Mouse (Mus musculus): ENCODE data around the gene Gm28035. TPM values are rescaled to one million over a fixed set of nuclear protein-coding genes. Genes with fewer than 3 reads are reported as not detected.

The Gm28035 gene
- polyA plus RNA-seq, 1 experiment from 2014 or later: 0.05 TPM

GRCm38 (mm10) chr2:30249182-30249581 is 8.8 kb downstream of the Gm28035 start:
- Histone ChIP-seq H3K9ac (ENCODE audit: low read length) (peak overlapping the region; percentile 35), H3K4me2 (replicated peaks; ENCODE audit: low read depth) (no peak overlapping the region), H3K4me3 (ENCODE audit: low read depth, low read length) (no peak overlapping the region), H3K27me3 (ENCODE audit: control insufficient read depth, insufficient read depth, low read length) (no peaks in the 10 kb centered on the region), H3K36me3 (ENCODE audit: control insufficient read depth, insufficient read depth, low read length) (0 out of 2 replicates have a peak, but pooled peaks cover 4% of the 10 kb centered on the region), H3K27ac (replicated peaks) (no peak overlapping the region), H3K9me3 (ENCODE audit: control insufficient read depth, low read length) (no peaks in the 10 kb centered on the region), H3K4me1 (replicated peaks; ENCODE audit: control insufficient read depth, insufficient read depth) (peaks cover 3% of the 10 kb centered on the region; the same call in 1 of the 2 replicates)
- WGBS: 95% methylated on average over 3 of the region's 3 CpGs
- DNase-seq (ENCODE audit: low spot score) (no peak), ATAC-seq (ENCODE audit: low FRiP score, low TSS enrichment) (no peak)
- TF ChIP-seq EP300 (optimal IDR thresholded peaks at IDR 0.05) (no peak), CTCF (IDR thresholded peaks at IDR 0.05; ENCODE audit: low read depth) (no peak)

GRCm38 (mm10) chr2:30250166-30251128 is 10.1 kb downstream of the Gm28035 start:
- H3K9me3 ChIP-seq (ENCODE audit: control insufficient read depth, low read length): no peaks in the 10 kb centered on the region
- no peak overlapping the region for H3K9ac ChIP-seq (ENCODE audit: low read length)
- no peak overlapping the region for H3K4me3 ChIP-seq (ENCODE audit: low read depth, low read length)
- H3K4me1 ChIP-seq (replicated peaks; ENCODE audit: control insufficient read depth, insufficient read depth): peaks cover 3% of the 10 kb centered on the region; the same call in 1 of the 2 replicates
- TF ChIP-seq EP300 (optimal IDR thresholded peaks at IDR 0.05) (no peak), CTCF (IDR thresholded peaks at IDR 0.05; ENCODE audit: low read depth) (no peak)
- 0 out of 2 replicates have a peak, but pooled peaks cover 7% of the 10 kb centered on the region for H3K36me3 ChIP-seq (ENCODE audit: control insufficient read depth, insufficient read depth, low read length)
- ATAC-seq (ENCODE audit: low FRiP score, low TSS enrichment) (no peak), DNase-seq (ENCODE audit: low spot score) (no peak)
- whole genome bisulfite sequencing: 73% methylated on average over 10 of the region's 10 CpGs
- no peak overlapping the region for H3K4me2 ChIP-seq (replicated peaks; ENCODE audit: low read depth)
- H3K27me3 ChIP-seq (ENCODE audit: control insufficient read depth, insufficient read depth, low read length): no peaks in the 10 kb centered on the region
- peak overlapping the region; percentile 89 for H3K27ac ChIP-seq (replicated peaks)

GRCm38 (mm10) chr2:30251417-30252104 is 11.2 kb downstream of the Gm28035 start:
- Histone ChIP-seq H3K4me2 (replicated peaks; ENCODE audit: low read depth) (0 out of 2 replicates have a peak overlapping the region, but pooled peaks have one; percentile 11), H3K4me3 (ENCODE audit: low read depth, low read length) (no peak overlapping the region), H3K9me3 (ENCODE audit: control insufficient read depth, low read length) (no peaks in the 10 kb centered on the region), H3K9ac (ENCODE audit: low read length) (0 out of 2 replicates have a peak overlapping the region, but pooled peaks have one; percentile 35), H3K4me1 (replicated peaks; ENCODE audit: control insufficient read depth, insufficient read depth) (peaks cover 3% of the 10 kb centered on the region; the same call in 1 of the 2 replicates), H3K27me3 (ENCODE audit: control insufficient read depth, insufficient read depth, low read length) (no peaks in the 10 kb centered on the region), H3K27ac (replicated peaks) (peak overlapping the region; percentile 89), H3K36me3 (ENCODE audit: control insufficient read depth, insufficient read depth, low read length) (peaks cover 19% of the 10 kb centered on the region)
- DNase-seq (ENCODE audit: low spot score): peak; percentile 95
- ATAC-seq (ENCODE audit: low FRiP score, low TSS enrichment): peak; percentile 97
- TF ChIP-seq EP300 (optimal IDR thresholded peaks at IDR 0.05) (no peak), CTCF (IDR thresholded peaks at IDR 0.05; ENCODE audit: low read depth) (no peak)
- 57% methylated on average over 5 of the region's 5 CpGs for WGBS

- H3K4me2 ChIP-seq (replicated peaks; ENCODE audit: low read depth): no peak overlapping the region
- H3K9me3 ChIP-seq (ENCODE audit: control insufficient read depth, low read length): no peaks in the 10 kb centered on the region
- no peak for TF ChIP-seq EP300 (optimal IDR thresholded peaks at IDR 0.05)
- no peak for TF ChIP-seq CTCF (IDR thresholded peaks at IDR 0.05; ENCODE audit: low read depth)
- ATAC-seq (ENCODE audit: low FRiP score, low TSS enrichment): no peak
- WGBS: 70% methylated on average over 3 of the region's 3 CpGs
- H3K36me3 ChIP-seq (ENCODE audit: control insufficient read depth, insufficient read depth, low read length): peaks cover 26% of the 10 kb centered on the region
- H3K27ac ChIP-seq (replicated peaks): peak overlapping the region; percentile 89
- H3K4me1 ChIP-seq (replicated peaks; ENCODE audit: control insufficient read depth, insufficient read depth): peaks cover 3% of the 10 kb centered on the region; the same call in 1 of the 2 replicates
- peak overlapping the region; percentile 35; the same call in 1 of the 2 replicates for H3K9ac ChIP-seq (ENCODE audit: low read length)
- DNase-seq (ENCODE audit: low spot score): no peak
- no peak overlapping the region for H3K4me3 ChIP-seq (ENCODE audit: low read depth, low read length)
- no peaks in the 10 kb centered on the region for H3K27me3 ChIP-seq (ENCODE audit: control insufficient read depth, insufficient read depth, low read length)
Measured at GRCm38 (mm10) chr2:30252521-30252920, 12.2 kb downstream of the Gm28035 start.

- DNase-seq (ENCODE audit: low spot score): no peak
- no peak overlapping the region for H3K27ac ChIP-seq (replicated peaks)
- H3K4me2 ChIP-seq (replicated peaks; ENCODE audit: low read depth): no peak overlapping the region
- no peak overlapping the region for H3K4me3 ChIP-seq (ENCODE audit: low read depth, low read length)
- 77% methylated on average over 5 of the region's 5 CpGs for WGBS
- peaks cover 3% of the 10 kb centered on the region; the same call in 1 of the 2 replicates for H3K4me1 ChIP-seq (replicated peaks; ENCODE audit: control insufficient read depth, insufficient read depth)
- no peaks in the 10 kb centered on the region for H3K9me3 ChIP-seq (ENCODE audit: control insufficient read depth, low read length)
- ATAC-seq (ENCODE audit: low FRiP score, low TSS enrichment): no peak
- TF ChIP-seq EP300 (optimal IDR thresholded peaks at IDR 0.05): no peak
- no peak for TF ChIP-seq CTCF (IDR thresholded peaks at IDR 0.05; ENCODE audit: low read depth)
- no peaks in the 10 kb centered on the region for H3K27me3 ChIP-seq (ENCODE audit: control insufficient read depth, insufficient read depth, low read length)
- peaks cover 31% of the 10 kb centered on the region for H3K36me3 ChIP-seq (ENCODE audit: control insufficient read depth, insufficient read depth, low read length)
- H3K9ac ChIP-seq (ENCODE audit: low read length): no peak overlapping the region
Measured at GRCm38 (mm10) chr2:30253809-30254208, 13.4 kb downstream of the Gm28035 start.
